Mouse (Mus musculus): ENCODE measurements around the gene Gm5767.
"Not testable (repeated sequence)": the region's sequence is repeated elsewhere in the genome, so short reads cannot be mapped to it uniquely, and the experiment has no call there.

The Gm5767 gene

GRCm38 (mm10) chr16:8714851-8715250 is 34.3 kb downstream of the Gm5767 start:
- no peak for DNase-seq (ENCODE audit: low spot score in 2 of 2)

- DNase-seq (ENCODE audit: low spot score in 2 of 2), result no peak
These were observed 35.0 kb downstream of the Gm5767 start for GRCm38 (mm10) chr16:8715513-8716080.

- no peak for DNase-seq (ENCODE audit: low spot score in 2 of 2)
These were observed 35.7 kb downstream of the Gm5767 start for GRCm38 (mm10) chr16:8716300-8716699.

- DNase-seq (ENCODE audit: low spot score in 2 of 2), result no peak
These were observed 37.2 kb downstream of the Gm5767 start for GRCm38 (mm10) chr16:8717744-8718143.

GRCm38 (mm10) chr16:8720447-8720846 is 39.9 kb downstream of the Gm5767 start:
- no peak for DNase-seq (ENCODE audit: low spot score in 2 of 2)

- no peak for DNase-seq (ENCODE audit: low spot score in 2 of 2)
These were observed 43.5 kb downstream of the Gm5767 start for GRCm38 (mm10) chr16:8724031-8724430.

- DNase-seq (ENCODE audit: low spot score in 2 of 2), result no peak
These were observed 45.2 kb downstream of the Gm5767 start for GRCm38 (mm10) chr16:8725807-8726206.

- no peak for DNase-seq (ENCODE audit: low spot score in 2 of 2)
These were observed 47.7 kb downstream of the Gm5767 start for GRCm38 (mm10) chr16:8728111-8728748.

- DNase-seq (ENCODE audit: low spot score in 2 of 2), result no peak
These were observed 51.1 kb downstream of the Gm5767 start for GRCm38 (mm10) chr16:8731630-8732029.

GRCm38 (mm10) chr16:8732450-8732849 is 51.9 kb downstream of the Gm5767 start:
- not testable (repeated sequence) for DNase-seq (ENCODE audit: low spot score in 2 of 2)
